Mouse (Mus musculus) hindbrain, embryonic 13.5 days (tissue): ENCODE measurements around the gene Synpo2l. TPM values are rescaled to one million over a fixed set of nuclear protein-coding genes. Genes with fewer than 3 reads are reported as not detected.
A peak's percentile ranks its signal among the peaks of the same experiment; 100 is the strongest.
"Not testable (repeated sequence)": the region's sequence is repeated elsewhere in the genome, so short reads cannot be mapped to it uniquely, and the experiment has no call there.

Experiments used
- ATAC-seq: fragments of 200-750 bp; cut with Nextera tagmentation; 2 replicates; pipeline ENCODE4 v1.8.0; 2017; ENCODE audit warnings: moderate TSS enrichment; ENCODE audit not compliant: low FRiP score
- H3K27ac ChIP-seq: fragments of 300-500 bp; sonication (generic); 2 replicates; pipeline ENCODE4 v1.5.1; 2015; ENCODE audit warnings: inconsistent platforms, mild to moderate bottlenecking, moderate library complexity
- H3K27me3 ChIP-seq: fragments of 300-500 bp; sonication (generic); 2 replicates; pipeline ENCODE4 v1.6.1; 2015; ENCODE audit warnings: mild to moderate bottlenecking, inconsistent platforms
- H3K36me3 ChIP-seq: fragments of 300-500 bp; sonication (generic); 2 replicates; pipeline ENCODE4 v1.6.1; 2015; ENCODE audit warnings: mild to moderate bottlenecking, inconsistent platforms
- H3K4me1 ChIP-seq: fragments of 300-500 bp; sonication (generic); replicated peaks from 2 replicates; pipeline ENCODE4 v1.6.1; 2015; ENCODE audit warnings: inconsistent platforms
- H3K4me2 ChIP-seq: fragments of 300-500 bp; sonication (generic); 2 replicates; pipeline ENCODE4 v1.6.1; 2015; ENCODE audit warnings: inconsistent platforms, mild to moderate bottlenecking, moderate library complexity
- H3K4me3 ChIP-seq: fragments of 300-500 bp; sonication (generic); 2 replicates; pipeline ENCODE4 v1.5.1; 2015; ENCODE audit warnings: mild to moderate bottlenecking, inconsistent platforms
- H3K9ac ChIP-seq: fragments of 300-500 bp; sonication (generic); 2 replicates; pipeline ENCODE4 v1.6.1; 2015; ENCODE audit warnings: mild to moderate bottlenecking, inconsistent platforms
- H3K9me3 ChIP-seq: fragments of 300-500 bp; sonication (generic); 2 replicates; pipeline ENCODE4 v1.6.1; 2016; ENCODE audit warnings: inconsistent platforms
- WGBS: fragments of 180-500 bp; shearing (Covaris S2); methylation state at CpG from one replicate; pipeline ENCODE4 v1.1.7; 2015; 5-methylcytosine and 5-hydroxymethylcytosine counted together
- polyA plus RNA-seq: library from polyadenylated mRNA; unstranded; fragments of >200 nt; fragmentation: Nextera tagmentation; extraction: Ambion mirVana; gene quantifications from 2 replicates; pipeline ENCODE4 v1.2.1, GENCODE M21; 2015

The Synpo2l gene
- polyA plus RNA-seq, result 0.23 and 0.30 TPM in 2 replicates

GRCm38 (mm10) chr14:20668154-20668810 lies at the start of gene Synpo2l:
Synpo2l (minus strand) TSS chr14:20668354.
- Histone ChIP-seq H3K27me3 (peaks cover 63% of the 10 kb centered on the region), H3K27ac (no peak within 1 kb of the TSS), H3K4me1 (no peaks in the 10 kb centered on the region), H3K4me2 (no peak within 1 kb of the TSS), H3K9me3 (no peaks in the 10 kb centered on the region), H3K36me3 (no peaks in the 10 kb centered on the region), H3K9ac (no peak within 1 kb of the TSS), H3K4me3 (no peak within 1 kb of the TSS)
- ATAC-seq, result no peak
- 86% methylated on average over 8 of the region's 8 CpGs for WGBS

- no peaks in the 10 kb centered on the region for H3K27me3 ChIP-seq
- no peak overlapping the region for H3K4me3 ChIP-seq
- ATAC-seq, result no peak; the same call in 1 of the 2 replicates
- peaks cover 14% of the 10 kb centered on the region for H3K4me1 ChIP-seq
- no peak overlapping the region for H3K27ac ChIP-seq
- H3K9me3 ChIP-seq, result no peaks in the 10 kb centered on the region
- no peak overlapping the region for H3K9ac ChIP-seq
- no peak overlapping the region for H3K4me2 ChIP-seq
- WGBS, result 78% methylated on average over 11 of the region's 11 CpGs
- peaks cover 88% of the 10 kb centered on the region for H3K36me3 ChIP-seq
Observed at GRCm38 (mm10) chr14:20713832-20714231, 45.7 kb upstream of the Synpo2l start.

GRCm38 (mm10) chr14:20708239-20708638 lies 40.1 kb upstream of the Synpo2l start:
- WGBS, result 8% methylated on average over 10 of the region's 10 CpGs
- H3K27ac ChIP-seq, result peak overlapping the region; percentile 94
- peak overlapping the region; percentile 95 for H3K9ac ChIP-seq
- H3K9me3 ChIP-seq, result no peaks in the 10 kb centered on the region
- H3K4me2 ChIP-seq, result peak overlapping the region; percentile 88
- peak overlapping the region; percentile 93 for H3K4me3 ChIP-seq
- no peak for ATAC-seq
- H3K36me3 ChIP-seq, result peaks cover 47% of the 10 kb centered on the region
- no peaks in the 10 kb centered on the region for H3K27me3 ChIP-seq
- peaks cover 36% of the 10 kb centered on the region for H3K4me1 ChIP-seq

- peak within 1 kb of the TSS; percentile 95 for H3K9ac ChIP-seq
- peak; percentile 95 for ATAC-seq
- H3K27ac ChIP-seq, result peak within 1 kb of the TSS; percentile 94
- peak within 1 kb of the TSS; percentile 93 for H3K4me3 ChIP-seq
- no peaks in the 10 kb centered on the region for H3K27me3 ChIP-seq
- H3K9me3 ChIP-seq, result no peaks in the 10 kb centered on the region
- peak within 1 kb of the TSS; percentile 88 for H3K4me2 ChIP-seq
- peaks cover 39% of the 10 kb centered on the region for H3K36me3 ChIP-seq
- peaks cover 36% of the 10 kb centered on the region for H3K4me1 ChIP-seq
- under 1% methylated on average over 78 of the region's 80 CpGs for WGBS
Observed at GRCm38 (mm10) chr14:20707201-20708190, 39.3 kb upstream of the Synpo2l start, which contains the start of gene Zswim8. Zswim8 (plus strand) TSS chr14:20707552.

GRCm38 (mm10) chr14:20703461-20703860 lies 35.3 kb upstream of the Synpo2l start:
- Histone ChIP-seq H3K27ac (peak overlapping the region; percentile 93), H3K4me3 (peak overlapping the region; percentile 77), H3K36me3 (peaks cover 18% of the 10 kb centered on the region), H3K4me2 (peak overlapping the region; percentile 67), H3K9ac (peak overlapping the region; percentile 91), H3K4me1 (peaks cover 56% of the 10 kb centered on the region)
- not testable (repeated sequence) for H3K27me3 ChIP-seq, ATAC-seq, H3K9me3 ChIP-seq
- WGBS, result 10% methylated on average over 8 of the region's 8 CpGs

GRCm38 (mm10) chr14:20702741-20703381 lies 34.7 kb upstream of the Synpo2l start, which contains the start of gene Chchd1:
Chchd1 (plus strand) TSS chr14:20703006.
- Histone ChIP-seq H3K9me3 (no peaks in the 10 kb centered on the region), H3K4me2 (peak within 1 kb of the TSS; percentile 67), H3K9ac (peak within 1 kb of the TSS; percentile 91), H3K4me1 (peaks cover 60% of the 10 kb centered on the region), H3K36me3 (peaks cover 18% of the 10 kb centered on the region), H3K27me3 (no peaks in the 10 kb centered on the region), H3K27ac (peak within 1 kb of the TSS; percentile 93), H3K4me3 (peak within 1 kb of the TSS; percentile 77)
- peak; percentile 63 for ATAC-seq
- under 1% methylated on average over 61 of the region's 61 CpGs for WGBS

GRCm38 (mm10) chr14:20702096-20702740 lies 34.1 kb upstream of the Synpo2l start:
- Histone ChIP-seq H3K4me1 (peaks cover 66% of the 10 kb centered on the region), H3K4me2 (peak overlapping the region; percentile 67), H3K36me3 (peaks cover 18% of the 10 kb centered on the region), H3K9ac (peak overlapping the region; percentile 91), H3K9me3 (no peaks in the 10 kb centered on the region), H3K27me3 (no peaks in the 10 kb centered on the region), H3K4me3 (peak overlapping the region; percentile 77), H3K27ac (peak overlapping the region; percentile 93)
- 15% methylated on average over 15 of the region's 15 CpGs for whole genome bisulfite sequencing
- ATAC-seq, result peak; percentile 9

- Histone ChIP-seq H3K9me3 (no peaks in the 10 kb centered on the region), H3K27me3 (no peaks in the 10 kb centered on the region), H3K9ac (peak overlapping the region; percentile 91), H3K27ac (no peak overlapping the region), H3K4me2 (peak overlapping the region; percentile 67), H3K36me3 (peaks cover 18% of the 10 kb centered on the region), H3K4me3 (peak overlapping the region; percentile 77), H3K4me1 (peaks cover 69% of the 10 kb centered on the region)
- WGBS, result 83% methylated on average over 8 of the region's 8 CpGs
- ATAC-seq, result no peak
Observed at GRCm38 (mm10) chr14:20701554-20701953, 33.4 kb upstream of the Synpo2l start.

- ATAC-seq, result no peak
- 89% methylated on average over 3 of the region's 3 CpGs for WGBS
Observed at GRCm38 (mm10) chr14:20700362-20700761, 32.2 kb upstream of the Synpo2l start.

GRCm38 (mm10) chr14:20698515-20698914 lies 30.4 kb upstream of the Synpo2l start:
- Histone ChIP-seq H3K36me3 (peaks cover 12% of the 10 kb centered on the region), H3K4me3 (peak overlapping the region; percentile 65), H3K4me2 (peak overlapping the region; percentile 83), H3K27me3 (no peaks in the 10 kb centered on the region), H3K9me3 (no peaks in the 10 kb centered on the region), H3K4me1 (peaks cover 79% of the 10 kb centered on the region), H3K27ac (no peak overlapping the region), H3K9ac (peak overlapping the region; percentile 60)
- WGBS, result 91% methylated on average over 2 of the region's 2 CpGs
- no peak for ATAC-seq

More at GRCm38 (mm10) chr14:20700362-20700761, 32.2 kb upstream of the Synpo2l start:
- Histone ChIP-seq H3K9ac (no peak overlapping the region), H3K9me3 (no peaks in the 10 kb centered on the region), H3K4me2 (no peak overlapping the region), H3K4me1 (peaks cover 75% of the 10 kb centered on the region), H3K36me3 (peaks cover 15% of the 10 kb centered on the region), H3K27me3 (no peaks in the 10 kb centered on the region), H3K4me3 (no peak overlapping the region), H3K27ac (no peak overlapping the region)

- Histone ChIP-seq H3K4me3 (peak overlapping the region; percentile 65), H3K9me3 (no peaks in the 10 kb centered on the region), H3K36me3 (peaks cover 27% of the 10 kb centered on the region), H3K9ac (peak overlapping the region; percentile 86), H3K27ac (peak overlapping the region; percentile 13; the same call in 1 of the 2 replicates), H3K4me2 (peak overlapping the region; percentile 83), H3K27me3 (no peaks in the 10 kb centered on the region), H3K4me1 (peaks cover 72% of the 10 kb centered on the region)
- no peak for ATAC-seq
- WGBS, result 0% methylated on average over 1 of the region's 1 CpGs
Observed at GRCm38 (mm10) chr14:20696986-20697385, 28.8 kb upstream of the Synpo2l start.
